Mouse (Mus musculus) myocyte (in vitro differentiated cells): ENCODE data around the gene Sfi1. TPM values are rescaled to one million over a fixed set of nuclear protein-coding genes. Genes with fewer than 3 reads are reported as not detected.
"Not testable (repeated sequence)": the region's sequence is repeated elsewhere in the genome, so short reads cannot be mapped to it uniquely, and the experiment has no call there.

Source experiments
- H3K27me3 ChIP-seq: one replicate; pipeline ENCODE4 v1.6.1; 2011; ENCODE audit not compliant: control insufficient read depth, insufficient read depth, insufficient read length
- H3K36me3 ChIP-seq: one replicate; pipeline ENCODE4 v1.6.1; 2011; ENCODE audit not compliant: control insufficient read depth, insufficient read depth
- H3K4me2 ChIP-seq: one replicate; pipeline ENCODE4 v1.6.1; 2011; ENCODE audit warnings: low read depth, control low read depth
- H3K4me3 ChIP-seq: one replicate; pipeline ENCODE4 v1.5.1; 2011; ENCODE audit warnings: mild to moderate bottlenecking, control low read depth, moderate library complexity
- H3K79me2 ChIP-seq: one replicate; pipeline ENCODE4 v1.6.1; 2011; ENCODE audit not compliant: control insufficient read depth, insufficient read depth
- H3ac ChIP-seq: one replicate; pipeline ENCODE4 v1.6.1; 2011; ENCODE audit not compliant: control insufficient read depth, insufficient read length
- CEBPB ChIP-seq: IDR thresholded peaks from 2 replicates; pipeline ENCODE4 v1.6.1; 2011; ENCODE audit warnings: mild to moderate bottlenecking, moderate library complexity; ENCODE audit not compliant: poor library complexity, insufficient read depth, severe bottlenecking
- E2F4 ChIP-seq: IDR thresholded peaks from one replicate; pipeline ENCODE4 v1.6.1; 2011; ENCODE audit warnings: mild to moderate bottlenecking, control low read depth, moderate library complexity; ENCODE audit not compliant: insufficient read depth
- MAX ChIP-seq: IDR thresholded peaks from one replicate; pipeline ENCODE4 v1.6.1; 2011; ENCODE audit warnings: low read depth, mild to moderate bottlenecking, control low read depth
- MYOD1 ChIP-seq, 3 experiments: IDR thresholded peaks; one replicate each; pipeline ENCODE4 v1.6.1; 2011; ENCODE audit warnings: control low read depth in 2 of 3, low read depth in 2 of 3, mild to moderate bottlenecking in 2 of 3, moderate library complexity in 1 of 3; ENCODE audit not compliant: insufficient read length in 2 of 3, control insufficient read depth in 1 of 3
- MYOG ChIP-seq, 3 experiments: IDR thresholded peaks; one replicate each; pipeline ENCODE4 v1.6.1; 2011; ENCODE audit warnings: control low read depth in 2 of 3, low read depth in 2 of 3, mild to moderate bottlenecking in 2 of 3; ENCODE audit not compliant: insufficient read length in 2 of 3, control insufficient read depth in 1 of 3, insufficient read depth in 1 of 3
- POLR2A ChIP-seq: IDR thresholded peaks from one replicate; pipeline ENCODE4 v1.6.1; 2011; ENCODE audit warnings: low read depth, mild to moderate bottlenecking, control low read depth, moderate library complexity; ENCODE audit not compliant: insufficient read length
- POLR2AphosphoS2 ChIP-seq: IDR thresholded peaks from one replicate; pipeline ENCODE4 v1.6.1; 2011; ENCODE audit warnings: low read depth, control low read depth; ENCODE audit not compliant: insufficient read length
- REST ChIP-seq: IDR thresholded peaks from one replicate; pipeline ENCODE4 v1.6.1; 2011; ENCODE audit warnings: mild to moderate bottlenecking, control low read depth, moderate library complexity; ENCODE audit not compliant: insufficient read depth, insufficient read length
- SRF ChIP-seq: IDR thresholded peaks from one replicate; pipeline ENCODE4 v1.6.1; 2011; ENCODE audit warnings: low read depth; ENCODE audit not compliant: control insufficient read depth, insufficient read length
- TCF12 ChIP-seq: IDR thresholded peaks from one replicate; pipeline ENCODE4 v1.6.1; 2011; ENCODE audit warnings: mild to moderate bottlenecking, control low read depth; ENCODE audit not compliant: poor library complexity, insufficient read depth, severe bottlenecking
- TCF3 ChIP-seq: IDR thresholded peaks from one replicate; pipeline ENCODE4 v1.6.1; 2011; ENCODE audit warnings: low read depth, control low read depth; ENCODE audit not compliant: insufficient read length
- USF1 ChIP-seq: IDR thresholded peaks from one replicate; pipeline ENCODE4 v1.6.1; 2011; ENCODE audit warnings: low read depth, mild to moderate bottlenecking, control low read depth, moderate library complexity
- polyA plus RNA-seq: library from polyadenylated mRNA; unstranded; fragments of >200 nt; fragmentation: generic; extraction: Trizol; gene quantifications from one replicate; pipeline ENCODE4 v1.2.1, GENCODE M21; 2012; ENCODE audit warnings: missing spikeins

Gene Sfi1
- polyA plus RNA-seq, 1 experiment = 6.2 TPM

- not testable (repeated sequence) for H3K27me3 ChIP-seq, H3ac ChIP-seq, H3K36me3 ChIP-seq, H3K79me2 ChIP-seq, H3K4me3 ChIP-seq, H3K4me2 ChIP-seq
These were observed 65.9 kb downstream of the Sfi1 start for GRCm38 (mm10) chr11:3127303-3127795.

GRCm38 (mm10) chr11:3126478-3127302 lies 66.6 kb downstream of the Sfi1 start:
- not testable (repeated sequence) for H3K36me3 ChIP-seq, H3K4me3 ChIP-seq, H3K27me3 ChIP-seq, H3K4me2 ChIP-seq, H3ac ChIP-seq, H3K79me2 ChIP-seq

DNA sequence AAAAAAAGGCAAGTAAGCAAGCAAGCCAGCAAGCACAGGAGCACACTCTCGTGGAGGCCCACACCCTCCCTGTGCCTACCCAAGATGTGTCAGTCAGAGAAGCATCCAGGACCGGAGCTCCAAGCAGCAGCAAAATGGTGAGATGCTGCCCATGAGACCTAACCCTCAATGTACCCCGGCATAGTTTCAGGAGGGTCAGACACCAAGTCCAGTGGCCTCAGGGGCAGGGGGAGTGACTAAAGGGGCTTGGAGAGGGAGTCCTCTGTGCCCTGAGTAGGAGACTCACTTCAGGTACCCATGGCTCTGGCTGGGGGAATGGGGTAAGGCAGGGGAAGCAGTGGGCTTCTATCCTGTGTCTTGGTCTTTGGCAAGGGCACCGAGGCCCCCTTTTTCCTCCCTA lies 67.3 kb downstream of the Sfi1 start:
- H3K4me3 ChIP-seq, H3K79me2 ChIP-seq, H3K4me2 ChIP-seq, H3K36me3 ChIP-seq, H3ac ChIP-seq, H3K27me3 ChIP-seq: not testable (repeated sequence)

GRCm38 (mm10) chr11:3124932-3125810 lies 68.1 kb downstream of the Sfi1 start:
- peak; percentile 4 for TF ChIP-seq TCF12
- peak in 1 of 3 experiments; percentile 31 for TF ChIP-seq MYOD1 (IDR thresholded peaks at IDR 0.05; ENCODE audit: control insufficient read depth in 1 of 3, insufficient read length in 2 of 3, low read depth in 2 of 3)
- TF ChIP-seq MYOG (IDR thresholded peaks at IDR 0.05; ENCODE audit: control insufficient read depth in 1 of 3, insufficient read depth in 1 of 3, insufficient read length in 2 of 3, low read depth in 2 of 3) = peak in 1 of 3 experiments; percentile 1
- H3K4me3 ChIP-seq, H3K36me3 ChIP-seq, H3K4me2 ChIP-seq, H3K79me2 ChIP-seq, H3ac ChIP-seq, H3K27me3 ChIP-seq: not testable (repeated sequence)

- Histone ChIP-seq H3K27me3 (no peaks in the 10 kb centered on the region), H3K79me2 (no peaks in the 10 kb centered on the region), H3K36me3 (no peaks in the 10 kb centered on the region), H3K4me2 (no peak overlapping the region), H3ac (no peak overlapping the region), H3K4me3 (no peak overlapping the region)
- TF ChIP-seq SRF = no peak
- TF ChIP-seq TCF3 = no peak
- no peak for TF ChIP-seq POLR2A
- no peak for TF ChIP-seq MAX
These were observed 78.9 kb downstream of the Sfi1 start for GRCm38 (mm10) chr11:3114403-3114802.

- Histone ChIP-seq H3K27me3 (no peaks in the 10 kb centered on the region), H3K4me2 (no peak overlapping the region), H3K4me3 (no peak overlapping the region), H3K79me2 (no peaks in the 10 kb centered on the region), H3K36me3 (no peaks in the 10 kb centered on the region), H3ac (no peak overlapping the region)
- TF ChIP-seq E2F4 = no peak
- TF ChIP-seq MYOD1 (IDR thresholded peaks at IDR 0.05; ENCODE audit: control insufficient read depth in 1 of 3, insufficient read length in 2 of 3, low read depth in 2 of 3) = no peak
- no peak for TF ChIP-seq USF1
- no peak for TF ChIP-seq POLR2A
- no peak for TF ChIP-seq POLR2AphosphoS2
- no peak for TF ChIP-seq REST
- TF ChIP-seq CEBPB = no peak
- no peak for TF ChIP-seq SRF
- TF ChIP-seq MYOG (IDR thresholded peaks at IDR 0.05; ENCODE audit: control insufficient read depth in 1 of 3, insufficient read depth in 1 of 3, insufficient read length in 2 of 3, low read depth in 2 of 3) = no peak
- no peak for TF ChIP-seq TCF12
- TF ChIP-seq MAX = no peak
- no peak for TF ChIP-seq TCF3
These were observed 87.1 kb downstream of the Sfi1 start for GRCm38 (mm10) chr11:3106154-3106553.
